Mouse (Mus musculus): Measurements from ENCODE around the gene Gpc1. TPM values are rescaled to one million over a fixed set of nuclear protein-coding genes. Genes with fewer than 3 reads are reported as not detected.

The Gpc1 gene
- polyA plus RNA-seq, 1 experiment from 2014 or later: 64.3 TPM

- Histone ChIP-seq H3K4me2 (no peak overlapping the region), H3K4me3 (no peak overlapping the region), H3K27me3 (no peaks in the 10 kb centered on the region), H3K9ac (no peak overlapping the region), H3K36me3 (0 out of 2 replicates have a peak, but pooled peaks cover 11% of the 10 kb centered on the region), H3K27ac (replicated peaks) (no peak overlapping the region), H3K4me1 (replicated peaks) (peaks cover 49% of the 10 kb centered on the region), H3K9me3 (no peaks in the 10 kb centered on the region)
- 70% methylated on average over 14 of the region's 14 CpGs for WGBS
- no peak for ATAC-seq (ENCODE audit: low read depth)
These were observed 6.7 kb downstream of the Gpc1 start for GRCm38 (mm10) chr1:92837931-92838833.

- Histone ChIP-seq H3K27me3 (no peaks in the 10 kb centered on the region), H3K36me3 (0 out of 2 replicates have a peak, but pooled peaks cover 11% of the 10 kb centered on the region), H3K9me3 (no peaks in the 10 kb centered on the region), H3K4me2 (no peak overlapping the region), H3K9ac (no peak overlapping the region), H3K27ac (replicated peaks) (no peak overlapping the region), H3K4me1 (replicated peaks) (peaks cover 46% of the 10 kb centered on the region), H3K4me3 (no peak overlapping the region)
- no peak for ATAC-seq (ENCODE audit: low read depth)
- 75% methylated on average over 7 of the region's 7 CpGs for WGBS
These were observed 7.8 kb downstream of the Gpc1 start for GRCm38 (mm10) chr1:92839211-92839610.

GRCm38 (mm10) chr1:92840231-92840890 is 8.9 kb downstream of the Gpc1 start:
- H3K36me3 ChIP-seq: 0 out of 2 replicates have a peak, but pooled peaks cover 7% of the 10 kb centered on the region
- no peaks in the 10 kb centered on the region for H3K27me3 ChIP-seq
- H3K4me1 ChIP-seq (replicated peaks): peaks cover 44% of the 10 kb centered on the region
- H3K4me2 ChIP-seq: no peak overlapping the region
- ATAC-seq (ENCODE audit: low read depth): no peak
- H3K9me3 ChIP-seq: no peaks in the 10 kb centered on the region
- no peak overlapping the region for H3K27ac ChIP-seq (replicated peaks)
- no peak overlapping the region for H3K9ac ChIP-seq
- H3K4me3 ChIP-seq: no peak overlapping the region
- WGBS: 84% methylated on average over 8 of the region's 8 CpGs

- no peak for ATAC-seq (ENCODE audit: low read depth)
- H3K9me3 ChIP-seq: no peaks in the 10 kb centered on the region
- WGBS: 82% methylated on average over 3 of the region's 3 CpGs
These were observed 10.0 kb downstream of the Gpc1 start for GRCm38 (mm10) chr1:92841427-92841826.

GRCm38 (mm10) chr1:92845889-92846288 is 14.4 kb downstream of the Gpc1 start:
- Histone ChIP-seq H3K36me3 (0 out of 2 replicates have a peak, but pooled peaks cover 4% of the 10 kb centered on the region), H3K9ac (no peak overlapping the region), H3K4me2 (no peak overlapping the region), H3K9me3 (no peaks in the 10 kb centered on the region), H3K4me1 (replicated peaks) (peaks cover 59% of the 10 kb centered on the region), H3K27ac (replicated peaks) (no peak overlapping the region), H3K4me3 (no peak overlapping the region), H3K27me3 (no peaks in the 10 kb centered on the region)
- WGBS: 82% methylated on average over 7 of the region's 7 CpGs
- ATAC-seq (ENCODE audit: low read depth): no peak

More at GRCm38 (mm10) chr1:92841427-92841826, 10.0 kb downstream of the Gpc1 start:
- H3K27me3 ChIP-seq: no peaks in the 10 kb centered on the region
- H3K4me2 ChIP-seq: no peak overlapping the region
- no peak overlapping the region for H3K4me3 ChIP-seq
- H3K4me1 ChIP-seq (replicated peaks): peaks cover 34% of the 10 kb centered on the region
- no peak overlapping the region for H3K9ac ChIP-seq
- H3K36me3 ChIP-seq: no peaks in the 10 kb centered on the region
- no peak overlapping the region for H3K27ac ChIP-seq (replicated peaks)

GRCm38 (mm10) chr1:92847873-92848839 is 16.7 kb downstream of the Gpc1 start:
- peaks cover 73% of the 10 kb centered on the region for H3K4me1 ChIP-seq (replicated peaks)
- peak; percentile 88 for ATAC-seq (ENCODE audit: low read depth)
- H3K9me3 ChIP-seq: no peaks in the 10 kb centered on the region
- H3K4me3 ChIP-seq: peak overlapping the region; percentile 49
- peaks cover 15% of the 10 kb centered on the region; the same call in 1 of the 2 replicates for H3K36me3 ChIP-seq
- WGBS: 7% methylated on average over 39 of the region's 41 CpGs
- H3K27ac ChIP-seq (replicated peaks): peak overlapping the region; percentile 93
- H3K4me2 ChIP-seq: peak overlapping the region; percentile 66
- H3K9ac ChIP-seq: peak overlapping the region; percentile 85
- H3K27me3 ChIP-seq: no peaks in the 10 kb centered on the region

GRCm38 (mm10) chr1:92849491-92849890 is 18.0 kb downstream of the Gpc1 start:
- Histone ChIP-seq H3K9me3 (no peaks in the 10 kb centered on the region), H3K27ac (replicated peaks) (peak overlapping the region; percentile 93), H3K4me2 (peak overlapping the region; percentile 66), H3K4me3 (peak overlapping the region; percentile 49), H3K4me1 (replicated peaks) (peaks cover 64% of the 10 kb centered on the region), H3K27me3 (no peaks in the 10 kb centered on the region), H3K9ac (peak overlapping the region; percentile 85), H3K36me3 (peaks cover 28% of the 10 kb centered on the region)
- WGBS: 68% methylated on average over 2 of the region's 2 CpGs
- ATAC-seq (ENCODE audit: low read depth): peak; percentile 0; the same call in 1 of the 2 replicates

GRCm38 (mm10) chr1:92849938-92850574 is 18.6 kb downstream of the Gpc1 start:
- peaks cover 58% of the 10 kb centered on the region for H3K4me1 ChIP-seq (replicated peaks)

GRCm38 (mm10) chr1:92852450-92852849 is 21.0 kb downstream of the Gpc1 start:
- WGBS: 95% methylated on average over 2 of the region's 2 CpGs
- no peak overlapping the region for H3K27ac ChIP-seq (replicated peaks)
- H3K4me2 ChIP-seq: no peak overlapping the region
- peaks cover 58% of the 10 kb centered on the region for H3K36me3 ChIP-seq
- H3K27me3 ChIP-seq: no peaks in the 10 kb centered on the region
- no peaks in the 10 kb centered on the region for H3K9me3 ChIP-seq
- no peak overlapping the region for H3K9ac ChIP-seq
- no peak overlapping the region for H3K4me3 ChIP-seq
- no peak for ATAC-seq (ENCODE audit: low read depth)
- H3K4me1 ChIP-seq (replicated peaks): peaks cover 48% of the 10 kb centered on the region

More at GRCm38 (mm10) chr1:92849938-92850574, 18.6 kb downstream of the Gpc1 start:
- H3K27ac ChIP-seq (replicated peaks): peak overlapping the region; percentile 93
- WGBS: 59% methylated on average over 13 of the region's 13 CpGs
- H3K9me3 ChIP-seq: no peaks in the 10 kb centered on the region
- H3K9ac ChIP-seq: peak overlapping the region; percentile 85
- peak overlapping the region; percentile 66 for H3K4me2 ChIP-seq
- peak overlapping the region; percentile 49 for H3K4me3 ChIP-seq
- peaks cover 34% of the 10 kb centered on the region for H3K36me3 ChIP-seq
- no peak for ATAC-seq (ENCODE audit: low read depth)
- no peaks in the 10 kb centered on the region for H3K27me3 ChIP-seq

- H3K9me3 ChIP-seq: no peaks in the 10 kb centered on the region
- no peak overlapping the region for H3K4me3 ChIP-seq
- H3K27ac ChIP-seq (replicated peaks): no peak overlapping the region
- H3K36me3 ChIP-seq: peaks cover 40% of the 10 kb centered on the region
- no peak for ATAC-seq (ENCODE audit: low read depth)
- H3K4me2 ChIP-seq: no peak overlapping the region
- no peak overlapping the region for H3K9ac ChIP-seq
- 76% methylated on average over 6 of the region's 6 CpGs for WGBS
- peaks cover 7% of the 10 kb centered on the region for H3K4me1 ChIP-seq (replicated peaks)
- H3K27me3 ChIP-seq: no peaks in the 10 kb centered on the region
These were observed 30.1 kb downstream of the Gpc1 start for GRCm38 (mm10) chr1:92861503-92861902.

- 90% methylated on average over 4 of the region's 4 CpGs for WGBS
- Histone ChIP-seq H3K36me3 (peaks cover 23% of the 10 kb centered on the region), H3K4me2 (no peak overlapping the region), H3K27me3 (no peaks in the 10 kb centered on the region), H3K4me3 (no peak overlapping the region), H3K4me1 (replicated peaks) (peaks cover 7% of the 10 kb centered on the region), H3K9ac (no peak overlapping the region), H3K27ac (replicated peaks) (no peak overlapping the region), H3K9me3 (no peaks in the 10 kb centered on the region)
- ATAC-seq (ENCODE audit: low read depth): no peak
These were observed 31.8 kb downstream of the Gpc1 start for GRCm38 (mm10) chr1:92863268-92863667.

All from neural tube, embryonic 13.5 days (tissue).